Mouse (Mus musculus) E14TG2a.4 (cell line): ENCODE measurements around the gene 9930104L06Rik.
"Not testable (repeated sequence)": the region's sequence is repeated elsewhere in the genome, so short reads cannot be mapped to it uniquely, and the experiment has no call there.

Source experiments
- H3K27me3 ChIP-seq: 2 replicates; pipeline ENCODE4 v1.6.1; 2014; ENCODE audit warnings: low read length, control low read depth; ENCODE audit not compliant: insufficient read depth
- H3K36me3 ChIP-seq: 2 replicates; pipeline ENCODE4 v1.6.1; 2014; ENCODE audit warnings: low read length, control low read depth; ENCODE audit not compliant: insufficient read depth
- H3K4me1 ChIP-seq: replicated peaks from 2 replicates; pipeline ENCODE4 v1.6.1; 2014; ENCODE audit warnings: low read depth, low read length, control low read depth
- H3K4me3 ChIP-seq: replicated peaks from 2 replicates; pipeline ENCODE4 v1.5.1; 2014; ENCODE audit warnings: mild to moderate bottlenecking, low read length
- H3K9me3 ChIP-seq: 2 replicates; pipeline ENCODE4 v1.6.1; 2014; ENCODE audit warnings: low read length, control low read depth
- CTCF ChIP-seq: conservative IDR thresholded peaks from 2 replicates; pipeline ENCODE4 v1.5.1; 2014; ENCODE audit warnings: low read length
- NANOG ChIP-seq: IDR thresholded peaks from 2 replicates; pipeline ENCODE4 v1.6.1; 2014; ENCODE audit warnings: borderline replicate concordance, low read length, mixed read lengths
- POU5F1 ChIP-seq: IDR thresholded peaks from 2 replicates; pipeline ENCODE4 v1.6.1; 2014; ENCODE audit warnings: low read length, borderline replicate concordance

9930104L06Rik gene

GRCm38 (mm10) chr4:124905417-124905816, 31.4 kb upstream of the 9930104L06Rik start:
- H3K9me3 ChIP-seq: peaks cover 3% of the 10 kb centered on the region; the same call in 1 of the 2 replicates
- peak overlapping the region; percentile 74; the same call in 1 of the 2 replicates for H3K4me3 ChIP-seq
- peak; percentile 19; the same call in 1 of the 2 replicates for TF ChIP-seq CTCF
- TF ChIP-seq POU5F1: no peak
- H3K27me3 ChIP-seq: peaks cover 27% of the 10 kb centered on the region
- H3K36me3 ChIP-seq: no peaks in the 10 kb centered on the region
- H3K4me1 ChIP-seq: peaks cover 48% of the 10 kb centered on the region

DNA sequence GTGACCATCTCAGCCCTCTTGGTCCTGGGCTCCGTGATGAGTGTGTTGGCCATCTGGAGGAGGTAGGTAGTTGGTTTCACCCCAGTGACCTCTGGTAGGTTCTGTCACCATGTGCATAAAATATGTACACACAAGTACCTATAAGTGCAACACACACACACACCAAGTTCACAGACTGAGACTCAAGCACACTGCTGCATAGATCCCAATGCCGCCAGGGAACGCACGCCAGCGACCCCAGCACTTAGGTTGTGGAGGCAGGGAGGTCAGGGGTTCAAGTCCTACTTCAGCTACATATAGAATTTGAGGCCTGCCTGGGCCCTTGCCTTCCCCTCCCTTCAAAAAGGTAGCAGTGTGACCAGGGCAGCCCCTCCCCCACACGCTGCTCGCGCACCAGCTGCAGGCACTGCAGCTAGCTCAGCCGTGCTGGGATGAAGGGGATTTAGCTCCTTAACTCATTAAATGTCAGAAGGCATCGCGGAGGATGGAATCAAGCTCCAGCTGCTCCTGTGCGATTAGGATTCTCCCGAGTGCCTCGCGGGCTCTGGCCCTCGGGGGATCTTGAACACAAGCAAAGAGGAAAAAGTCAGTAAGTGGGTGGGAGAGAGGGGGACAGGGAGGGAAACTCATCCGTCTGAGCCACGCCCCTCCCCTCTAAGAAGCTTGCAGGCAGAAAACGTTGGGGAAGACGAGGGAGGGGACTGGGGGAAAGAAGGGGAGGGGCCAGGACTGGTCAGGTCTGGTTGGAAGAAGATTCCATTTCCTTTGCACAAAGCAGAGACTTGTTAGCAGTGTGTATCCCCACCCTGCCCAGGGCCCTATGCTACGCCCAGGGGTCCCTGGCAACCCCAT, 30.7 kb upstream of the 9930104L06Rik start:
- Histone ChIP-seq H3K9me3 (peaks cover 3% of the 10 kb centered on the region; the same call in 1 of the 2 replicates), H3K27me3 (peaks cover 27% of the 10 kb centered on the region), H3K4me1 (peaks cover 46% of the 10 kb centered on the region), H3K36me3 (no peaks in the 10 kb centered on the region), H3K4me3 (peak overlapping the region; percentile 74)
- no peak for TF ChIP-seq POU5F1
- no peak for TF ChIP-seq CTCF
- no peak for TF ChIP-seq NANOG

DNA sequence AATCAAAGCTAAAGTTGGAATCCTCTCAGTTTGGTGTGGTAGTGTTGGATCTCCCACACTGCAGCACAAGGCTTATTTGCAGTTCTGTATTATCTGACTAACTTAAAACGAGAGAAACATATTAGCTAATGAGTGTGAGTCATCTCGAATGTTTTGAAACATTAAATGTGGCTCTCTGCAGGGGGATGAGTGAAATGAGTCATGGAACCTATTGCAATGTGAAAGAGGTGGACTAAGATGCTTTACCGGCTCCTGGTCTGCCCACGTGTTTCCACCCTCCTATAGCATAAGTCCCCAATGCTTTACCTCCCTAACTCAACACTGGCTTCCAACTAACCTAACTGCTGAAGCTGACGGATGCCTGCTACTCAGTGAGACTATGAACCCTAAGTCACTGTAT, 8.7 kb upstream of the 9930104L06Rik start:
- no peak for TF ChIP-seq NANOG
- no peak for TF ChIP-seq CTCF
- TF ChIP-seq POU5F1: no peak
- Histone ChIP-seq H3K27me3 (no peaks in the 10 kb centered on the region), H3K4me1 (0 out of 2 replicates have a peak, but pooled peaks cover 9% of the 10 kb centered on the region), H3K9me3 (no peaks in the 10 kb centered on the region), H3K4me3 (no peak overlapping the region), H3K36me3 (peaks cover 84% of the 10 kb centered on the region)

GRCm38 (mm10) chr4:124939211-124939610, 2.4 kb downstream of the 9930104L06Rik start, which contains the start of gene Cdca8:
Gene Cdca8, minus strand, starts transcription at chr4:124939311.
- H3K36me3 ChIP-seq: peaks cover 71% of the 10 kb centered on the region
- H3K4me3 ChIP-seq, H3K27me3 ChIP-seq, H3K9me3 ChIP-seq: not testable (repeated sequence)
- H3K4me1 ChIP-seq: peaks cover 37% of the 10 kb centered on the region

DNA sequence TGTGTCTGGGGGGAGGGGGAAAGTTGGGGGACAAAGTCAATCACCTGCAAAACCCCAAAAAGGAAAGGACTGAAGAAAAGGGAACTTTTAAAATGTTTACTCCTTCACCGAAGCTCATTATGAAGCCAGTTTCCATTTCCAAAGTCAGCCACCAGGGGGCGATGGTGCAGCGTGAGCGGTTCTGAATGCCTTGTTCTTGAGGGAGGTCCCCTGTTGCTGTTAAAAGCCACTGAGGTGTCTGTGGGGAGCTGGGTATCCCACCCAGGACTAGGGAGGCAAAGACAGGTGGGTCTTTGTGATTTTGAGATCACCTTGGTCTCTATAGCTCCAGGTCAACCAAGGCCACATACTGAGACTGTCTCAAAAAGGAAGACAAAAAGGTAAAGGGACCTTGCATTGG, 6.2 kb downstream of the 9930104L06Rik start:
- H3K36me3 ChIP-seq: peaks cover 74% of the 10 kb centered on the region
- peaks cover 21% of the 10 kb centered on the region for H3K4me1 ChIP-seq
- no peak overlapping the region for H3K4me3 ChIP-seq
- no peaks in the 10 kb centered on the region for H3K9me3 ChIP-seq
- TF ChIP-seq CTCF (peak; percentile 95), NANOG (no peak), POU5F1 (no peak)
- H3K27me3 ChIP-seq: no peaks in the 10 kb centered on the region

- Histone ChIP-seq H3K27me3 (no peaks in the 10 kb centered on the region), H3K9me3 (no peaks in the 10 kb centered on the region), H3K4me3 (no peak overlapping the region), H3K36me3 (peaks cover 67% of the 10 kb centered on the region), H3K4me1 (peaks cover 13% of the 10 kb centered on the region)
- 0 out of 2 replicates have a peak, but pooled peaks have one; percentile 7 for TF ChIP-seq CTCF
- no peak for TF ChIP-seq NANOG
Measured at GRCm38 (mm10) chr4:124943781-124944180, 6.9 kb downstream of the 9930104L06Rik start.

DNA sequence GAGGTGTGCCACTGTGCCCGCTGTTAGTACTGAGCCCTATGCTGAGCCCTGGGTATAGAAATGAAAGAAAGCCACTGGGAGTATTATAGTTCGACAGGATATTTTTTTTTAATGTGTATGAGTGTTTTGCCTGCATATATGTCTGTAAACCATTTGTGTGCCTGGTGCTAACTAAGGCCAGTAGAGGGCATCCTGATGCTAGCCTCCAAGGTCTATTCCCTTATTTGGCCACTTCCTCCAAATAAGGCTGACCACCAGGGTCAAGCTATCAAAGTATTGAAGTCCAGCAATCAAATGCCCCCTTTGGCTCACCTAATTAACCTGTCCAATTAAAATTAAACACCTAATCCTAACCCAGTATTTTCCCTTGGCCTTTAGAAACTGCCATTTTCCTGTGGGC, 8.1 kb downstream of the 9930104L06Rik start:
- Histone ChIP-seq H3K4me3 (no peak overlapping the region), H3K9me3 (no peaks in the 10 kb centered on the region), H3K27me3 (no peaks in the 10 kb centered on the region), H3K36me3 (peaks cover 56% of the 10 kb centered on the region), H3K4me1 (peaks cover 13% of the 10 kb centered on the region)
- TF ChIP-seq NANOG (no peak), POU5F1 (no peak), CTCF (no peak)

GRCm38 (mm10) chr4:124949488-124949887, 12.6 kb downstream of the 9930104L06Rik start:
- peaks cover 14% of the 10 kb centered on the region for H3K36me3 ChIP-seq
- H3K9me3 ChIP-seq: no peaks in the 10 kb centered on the region
- H3K4me3 ChIP-seq: no peak overlapping the region
- H3K27me3 ChIP-seq: peaks cover 19% of the 10 kb centered on the region
- H3K4me1 ChIP-seq: peaks cover 4% of the 10 kb centered on the region
- TF ChIP-seq NANOG (no peak), CTCF (no peak), POU5F1 (no peak)
